Mouse (Mus musculus) forebrain, embryonic 13.5 days (tissue): ENCODE results near the gene Cbr4. TPM values are rescaled to one million over a fixed set of nuclear protein-coding genes. Genes with fewer than 3 reads are reported as not detected.

Source experiments
- ATAC-seq: fragments of 200-750 bp; cut with Nextera tagmentation; 2 replicates; pipeline ENCODE4 v1.8.0; 2017
- H3K27ac ChIP-seq: fragments of 300-500 bp; sonication (generic); 2 replicates; pipeline ENCODE4 v1.5.1; 2015; ENCODE audit warnings: inconsistent platforms, mild to moderate bottlenecking, moderate library complexity
- H3K27me3 ChIP-seq: fragments of 300-500 bp; sonication (generic); 2 replicates; pipeline ENCODE4 v1.6.1; 2015; ENCODE audit warnings: mild to moderate bottlenecking, inconsistent platforms
- H3K36me3 ChIP-seq: fragments of 300-500 bp; sonication (generic); 2 replicates; pipeline ENCODE4 v1.6.1; 2015; ENCODE audit warnings: mild to moderate bottlenecking, inconsistent platforms; ENCODE audit not compliant: poor library complexity, severe bottlenecking
- H3K4me1 ChIP-seq: fragments of 300-500 bp; sonication (generic); 2 replicates; pipeline ENCODE4 v1.6.1; 2015; ENCODE audit warnings: inconsistent platforms
- H3K4me2 ChIP-seq: fragments of 300-500 bp; sonication (generic); 2 replicates; pipeline ENCODE4 v1.6.1; 2015; ENCODE audit warnings: inconsistent platforms, mild to moderate bottlenecking, moderate library complexity
- H3K4me3 ChIP-seq: fragments of 300-500 bp; sonication (generic); 2 replicates; pipeline ENCODE4 v1.5.1; 2015; ENCODE audit warnings: mild to moderate bottlenecking, inconsistent platforms
- H3K9ac ChIP-seq: fragments of 300-500 bp; sonication (generic); 2 replicates; pipeline ENCODE4 v1.6.1; 2015; ENCODE audit warnings: mild to moderate bottlenecking, inconsistent platforms
- H3K9me3 ChIP-seq: fragments of 300-500 bp; sonication (generic); replicated peaks from 2 replicates; pipeline ENCODE4 v1.6.1; 2016; ENCODE audit warnings: inconsistent platforms
- WGBS: fragments of 180-500 bp; shearing (Covaris S2); methylation state at CpG from one replicate; pipeline ENCODE4 v1.1.7; 2015; 5-methylcytosine and 5-hydroxymethylcytosine counted together
- polyA plus RNA-seq: library from polyadenylated mRNA; unstranded; fragments of >200 nt; fragmentation: Nextera tagmentation; extraction: Ambion mirVana; gene quantifications from 2 replicates; pipeline ENCODE4 v1.2.1, GENCODE M21; 2015

Gene Cbr4
- polyA plus RNA-seq, 1 experiment from 2014 or later = 25.1 TPM

DNA sequence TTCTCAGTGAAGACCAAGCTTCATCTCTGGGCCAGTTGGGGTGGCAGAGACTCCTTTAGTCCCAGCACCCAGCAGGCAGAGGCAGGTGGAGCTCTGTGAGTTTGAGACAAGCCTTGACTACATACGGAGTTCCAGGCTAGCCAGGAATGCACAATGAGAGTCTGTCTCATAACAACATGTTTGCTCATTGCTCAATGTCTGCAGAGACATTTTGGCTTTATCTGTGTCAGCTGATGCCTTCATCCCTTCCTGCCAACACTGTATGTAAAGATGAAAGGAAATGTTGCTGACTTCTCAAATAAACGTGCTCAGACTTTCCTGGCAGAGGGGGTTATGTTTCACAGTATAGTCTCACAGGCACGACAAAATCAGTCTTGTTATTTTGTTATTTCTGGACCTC is 13.4 kb downstream of the Cbr4 start:
- WGBS = 87% methylated on average over 3 of the region's 3 CpGs
- ATAC-seq = no peak
- H3K9me3 ChIP-seq = no peaks in the 10 kb centered on the region
- H3K4me2 ChIP-seq = no peak overlapping the region
- no peak overlapping the region for H3K4me3 ChIP-seq
- peaks cover 24% of the 10 kb centered on the region for H3K36me3 ChIP-seq
- no peaks in the 10 kb centered on the region for H3K4me1 ChIP-seq
- H3K27me3 ChIP-seq = no peaks in the 10 kb centered on the region
- H3K27ac ChIP-seq = no peak overlapping the region
- no peak overlapping the region for H3K9ac ChIP-seq

DNA sequence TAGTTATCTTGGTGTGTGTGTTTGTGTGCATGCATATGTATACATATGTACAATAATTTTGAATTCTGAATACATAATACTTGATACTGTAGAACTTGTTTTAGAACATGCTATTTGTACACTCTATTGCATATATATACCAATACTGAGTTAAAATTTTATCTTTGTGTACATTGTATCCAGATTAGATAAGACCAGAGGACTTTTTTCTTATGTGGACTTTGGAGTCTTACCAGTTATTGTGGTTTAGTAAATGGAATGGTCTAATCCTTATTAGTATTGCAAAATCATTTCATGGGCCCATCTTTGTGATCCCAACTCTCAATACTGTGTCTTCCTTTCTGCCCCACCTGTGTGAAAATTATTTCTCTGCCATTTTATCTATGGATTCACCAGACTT is 14.7 kb downstream of the Cbr4 start:
- Histone ChIP-seq H3K27me3 (no peaks in the 10 kb centered on the region), H3K27ac (no peak overlapping the region), H3K4me2 (no peak overlapping the region), H3K9ac (no peak overlapping the region), H3K4me1 (no peaks in the 10 kb centered on the region), H3K36me3 (peaks cover 17% of the 10 kb centered on the region; the same call in 1 of the 2 replicates), H3K9me3 (no peaks in the 10 kb centered on the region), H3K4me3 (no peak overlapping the region)
- no peak for ATAC-seq

DNA sequence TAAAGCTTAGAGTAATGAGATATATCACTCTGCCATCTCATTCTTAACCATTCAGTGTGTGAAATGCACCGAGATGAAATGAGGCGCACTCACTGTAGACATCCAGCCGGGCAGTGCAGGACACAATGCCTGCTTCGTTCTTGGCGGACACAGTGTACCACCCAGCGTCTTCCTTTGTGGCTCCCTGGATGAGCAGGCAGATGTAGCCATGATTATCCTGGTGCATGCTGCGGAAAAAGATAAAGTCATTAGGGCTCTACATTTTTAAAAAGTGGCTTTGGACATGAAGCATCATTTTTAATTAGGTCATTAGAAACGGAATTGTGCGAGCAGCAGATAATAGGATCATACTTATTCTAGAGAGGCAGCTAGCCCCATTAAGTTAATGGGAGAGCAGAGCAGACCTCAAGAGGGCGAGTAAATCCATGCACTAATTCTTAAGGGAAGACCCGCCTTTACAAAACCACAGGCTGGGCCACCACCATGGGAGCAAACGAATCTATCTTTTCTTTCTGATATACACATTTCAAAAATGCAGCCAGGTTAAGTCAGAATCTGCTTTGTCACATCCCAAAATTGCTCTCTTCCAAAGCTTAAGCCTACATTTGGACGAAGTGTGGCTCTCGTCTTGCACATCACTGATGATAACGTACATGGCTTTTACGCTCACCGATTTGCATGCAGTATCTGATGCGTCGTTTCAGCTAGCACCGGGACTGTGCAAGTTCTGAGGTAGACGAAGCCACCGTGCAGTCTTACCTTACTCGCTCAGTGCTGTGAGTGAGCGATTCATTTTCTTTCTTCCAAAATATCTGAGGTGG is 27.8 kb downstream of the Cbr4 start:
- Histone ChIP-seq H3K9me3 (no peaks in the 10 kb centered on the region), H3K9ac (peak overlapping the region; percentile 37), H3K4me3 (peak overlapping the region; percentile 16), H3K27ac (peak overlapping the region; percentile 96), H3K4me1 (peaks cover 33% of the 10 kb centered on the region), H3K4me2 (peak overlapping the region; percentile 47), H3K27me3 (no peaks in the 10 kb centered on the region), H3K36me3 (peaks cover 28% of the 10 kb centered on the region)
- peak; percentile 67 for ATAC-seq
- WGBS = 39% methylated on average over 24 of the region's 24 CpGs

DNA sequence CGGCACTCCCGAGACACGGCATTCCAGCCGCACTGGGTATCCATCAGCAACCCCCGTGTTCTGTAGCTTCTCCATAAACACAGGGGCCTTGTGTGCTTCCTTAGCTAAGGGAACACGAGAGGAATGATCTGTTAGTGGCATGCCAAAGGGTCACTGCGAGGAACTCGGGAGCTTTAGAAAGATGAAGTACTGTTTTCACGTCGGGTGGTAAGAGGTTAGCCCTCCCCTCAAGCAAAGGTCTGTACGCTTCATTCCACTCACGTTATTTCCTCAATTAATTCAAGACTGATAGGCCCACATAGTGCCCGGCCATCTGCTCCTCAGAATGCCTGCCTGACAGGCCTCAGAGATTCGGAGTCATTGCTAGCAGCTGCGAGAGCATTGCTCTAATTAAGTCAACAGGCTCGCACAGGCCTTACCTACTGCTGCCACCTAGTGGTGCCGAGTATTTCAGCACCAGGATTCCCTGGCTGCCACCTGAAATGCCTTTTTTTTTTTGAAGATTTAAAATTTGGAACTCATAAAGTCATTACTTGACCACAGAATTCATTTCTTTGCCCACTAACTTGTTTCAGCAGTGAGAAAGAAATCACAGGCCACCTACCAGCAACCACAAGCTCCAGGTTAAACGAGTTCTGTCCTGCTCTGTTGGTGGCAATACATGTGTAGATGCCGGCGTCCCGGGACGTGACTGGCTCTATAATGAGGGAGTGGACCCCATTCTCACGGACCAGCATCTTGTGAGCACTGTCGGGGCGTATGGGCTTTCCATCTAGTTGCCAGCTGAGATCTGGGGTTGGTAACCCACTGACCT is 28.6 kb downstream of the Cbr4 start:
- peak overlapping the region; percentile 96 for H3K27ac ChIP-seq
- H3K4me3 ChIP-seq = peak overlapping the region; percentile 16
- no peaks in the 10 kb centered on the region for H3K9me3 ChIP-seq
- peak overlapping the region; percentile 32 for H3K9ac ChIP-seq
- H3K4me2 ChIP-seq = peak overlapping the region; percentile 47
- H3K27me3 ChIP-seq = no peaks in the 10 kb centered on the region
- peaks cover 33% of the 10 kb centered on the region for H3K4me1 ChIP-seq
- peak; percentile 93 for ATAC-seq
- whole genome bisulfite sequencing = 22% methylated on average over 25 of the region's 25 CpGs
- peaks cover 20% of the 10 kb centered on the region for H3K36me3 ChIP-seq

DNA sequence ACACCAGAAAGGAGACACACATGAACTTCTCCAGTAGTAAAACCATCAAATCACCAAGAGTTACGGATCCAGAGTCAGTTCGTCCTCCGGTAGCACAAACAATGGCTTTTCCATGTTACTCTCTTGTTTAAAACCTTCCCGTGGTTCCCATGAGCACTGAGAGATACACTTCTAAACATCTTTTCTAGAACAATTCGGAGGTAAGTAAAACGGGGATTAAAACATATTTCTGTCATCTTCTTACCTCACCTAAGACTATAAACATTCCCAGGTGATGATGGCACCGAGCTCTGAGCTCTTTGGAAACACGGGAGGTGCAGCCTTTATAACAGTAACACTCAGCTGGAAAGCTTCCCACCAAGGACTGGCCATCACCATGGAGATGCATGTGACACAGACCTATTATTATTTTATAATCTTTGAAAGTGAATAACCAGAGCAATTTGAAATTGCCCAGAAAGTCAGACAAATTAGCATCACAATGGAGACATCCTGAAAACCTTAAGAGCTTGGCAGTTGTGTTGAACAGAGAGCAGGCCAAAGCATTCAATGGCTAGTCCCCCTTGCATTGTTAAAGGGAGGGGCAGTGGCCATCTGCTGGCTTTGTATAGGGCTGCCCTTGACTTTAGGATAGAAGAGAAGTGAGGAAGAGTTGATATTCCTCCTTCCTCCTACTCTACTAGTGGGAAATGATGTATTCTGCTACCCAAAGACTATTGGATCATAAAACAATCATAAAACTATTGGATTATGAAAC is 29.4 kb downstream of the Cbr4 start:
- WGBS = 61% methylated on average over 8 of the region's 8 CpGs
- no peaks in the 10 kb centered on the region for H3K27me3 ChIP-seq
- no peak overlapping the region for H3K9ac ChIP-seq
- peak overlapping the region; percentile 84 for H3K27ac ChIP-seq
- H3K4me1 ChIP-seq = peaks cover 33% of the 10 kb centered on the region
- ATAC-seq = no peak
- H3K4me2 ChIP-seq = peak overlapping the region; percentile 27; the same call in 1 of the 2 replicates
- H3K4me3 ChIP-seq = no peak overlapping the region
- peaks cover 22% of the 10 kb centered on the region for H3K36me3 ChIP-seq
- no peaks in the 10 kb centered on the region for H3K9me3 ChIP-seq

DNA sequence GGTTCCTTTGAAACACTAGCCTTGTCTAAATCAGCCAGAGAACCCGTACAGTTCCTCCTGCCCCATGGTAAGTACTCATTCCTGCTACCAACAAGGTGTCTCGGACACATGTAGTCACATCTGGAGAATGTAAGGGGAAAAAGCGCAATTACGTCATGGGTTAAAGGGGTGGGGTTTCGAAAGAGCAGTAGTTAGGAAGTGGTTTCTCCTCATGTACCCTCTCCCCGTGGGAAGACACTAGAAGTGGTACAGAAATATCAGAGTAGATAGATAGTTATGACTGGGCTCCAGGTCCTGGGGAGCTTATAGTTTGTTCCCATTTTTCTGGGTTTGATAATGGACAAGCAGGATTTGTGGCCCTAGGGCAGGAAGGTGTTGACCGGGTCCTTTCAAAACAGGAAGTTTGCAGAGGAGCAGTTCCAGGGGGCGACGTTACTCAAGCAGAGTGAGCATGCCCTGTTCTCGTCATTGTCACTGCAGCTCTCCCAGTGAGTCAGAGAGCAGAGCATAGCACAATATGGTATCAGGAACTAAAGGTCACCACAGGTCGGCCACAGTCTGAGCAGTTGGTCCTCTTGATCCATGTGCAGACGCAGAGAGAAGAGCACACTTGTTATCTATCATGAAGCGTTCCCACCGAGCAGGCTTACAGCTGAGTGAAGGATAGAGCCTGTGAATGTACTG is 30.1 kb downstream of the Cbr4 start:
- H3K4me1 ChIP-seq = peaks cover 33% of the 10 kb centered on the region
- H3K9me3 ChIP-seq = no peaks in the 10 kb centered on the region
- H3K4me2 ChIP-seq = no peak overlapping the region
- 81% methylated on average over 14 of the region's 14 CpGs for WGBS
- H3K27me3 ChIP-seq = no peaks in the 10 kb centered on the region
- ATAC-seq = no peak
- H3K4me3 ChIP-seq = no peak overlapping the region
- H3K27ac ChIP-seq = peak overlapping the region; percentile 84
- H3K9ac ChIP-seq = no peak overlapping the region
- H3K36me3 ChIP-seq = peaks cover 20% of the 10 kb centered on the region

DNA sequence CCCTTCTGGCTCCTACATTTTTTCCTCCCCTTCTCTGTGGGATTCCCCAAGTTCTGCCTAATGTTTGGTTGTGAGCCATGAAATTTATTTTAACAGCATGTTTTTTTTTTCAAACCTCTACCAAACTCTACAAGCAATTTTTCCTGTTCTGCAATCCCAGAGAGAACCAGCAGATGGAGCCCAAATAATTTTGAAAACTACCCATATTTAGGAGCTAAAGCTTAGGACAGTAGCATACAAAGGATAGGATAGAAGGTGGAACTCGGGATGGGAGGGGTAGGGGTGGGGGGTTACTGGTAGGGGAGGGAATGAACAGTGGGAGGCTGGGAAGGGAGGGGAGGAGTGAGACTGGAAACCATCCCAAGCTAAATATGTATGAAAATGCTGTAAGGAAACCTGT is 34.6 kb downstream of the Cbr4 start:
- H3K27me3 ChIP-seq = no peaks in the 10 kb centered on the region
- no peak overlapping the region for H3K4me2 ChIP-seq
- peak; percentile 43; the same call in 1 of the 2 replicates for ATAC-seq
- H3K9ac ChIP-seq = no peak overlapping the region
- no peaks in the 10 kb centered on the region for H3K9me3 ChIP-seq
- H3K27ac ChIP-seq = no peak overlapping the region
- H3K4me1 ChIP-seq = peaks cover 8% of the 10 kb centered on the region
- WGBS = 18% methylated on average over 1 of the region's 1 CpGs
- peaks cover 29% of the 10 kb centered on the region for H3K36me3 ChIP-seq
- no peak overlapping the region for H3K4me3 ChIP-seq

DNA sequence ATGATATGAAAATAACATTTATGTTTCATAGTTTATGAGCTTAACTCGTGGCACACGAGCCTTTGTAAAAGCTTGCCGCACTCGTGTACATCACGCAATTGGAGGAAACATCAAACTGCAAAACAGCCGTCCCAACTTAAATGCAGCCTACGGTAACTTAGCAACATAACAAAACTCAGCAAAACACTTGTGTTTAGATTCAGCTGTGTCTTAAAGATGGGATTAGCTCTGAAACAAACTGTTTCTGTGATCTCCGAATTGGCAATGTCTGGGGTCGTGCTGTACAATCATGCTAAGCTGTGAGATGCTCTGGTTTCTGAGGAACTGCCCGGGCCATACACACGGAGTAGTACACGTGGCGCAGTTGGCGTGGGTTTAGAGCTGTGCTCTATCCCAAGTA is 39.5 kb downstream of the Cbr4 start:
- H3K27me3 ChIP-seq = no peaks in the 10 kb centered on the region
- no peak overlapping the region for H3K27ac ChIP-seq
- H3K4me1 ChIP-seq = no peaks in the 10 kb centered on the region
- H3K9me3 ChIP-seq = no peaks in the 10 kb centered on the region
- no peak overlapping the region for H3K4me2 ChIP-seq
- no peak overlapping the region for H3K9ac ChIP-seq
- 87% methylated on average over 14 of the region's 14 CpGs for WGBS
- H3K4me3 ChIP-seq = no peak overlapping the region
- peaks cover 47% of the 10 kb centered on the region for H3K36me3 ChIP-seq
- ATAC-seq = no peak

DNA sequence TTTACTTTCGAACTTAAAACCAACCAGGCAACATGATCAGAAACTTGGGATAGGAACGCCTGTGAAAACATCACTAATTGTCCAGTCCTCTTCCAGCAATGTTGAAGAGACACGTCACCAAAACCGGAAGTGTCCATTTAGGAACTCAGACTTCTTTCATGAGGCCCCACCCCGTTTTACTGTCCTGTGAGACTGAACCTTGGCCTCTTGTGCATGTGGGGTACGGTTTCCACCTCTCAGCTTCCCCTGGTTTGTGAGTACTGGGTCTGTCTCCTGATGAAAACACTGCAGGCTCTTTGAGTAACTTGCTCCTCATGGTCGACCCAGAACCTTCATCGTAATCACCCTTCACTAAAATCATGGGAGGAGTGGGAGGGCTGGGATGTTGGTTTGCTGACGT is 40.7 kb downstream of the Cbr4 start:
- Histone ChIP-seq H3K9ac (no peak overlapping the region), H3K4me1 (no peaks in the 10 kb centered on the region), H3K4me2 (no peak overlapping the region), H3K4me3 (no peak overlapping the region), H3K27me3 (no peaks in the 10 kb centered on the region), H3K36me3 (peaks cover 39% of the 10 kb centered on the region; the same call in 1 of the 2 replicates), H3K27ac (no peak overlapping the region), H3K9me3 (no peaks in the 10 kb centered on the region)
- no peak for ATAC-seq
- WGBS = 93% methylated on average over 9 of the region's 9 CpGs

DNA sequence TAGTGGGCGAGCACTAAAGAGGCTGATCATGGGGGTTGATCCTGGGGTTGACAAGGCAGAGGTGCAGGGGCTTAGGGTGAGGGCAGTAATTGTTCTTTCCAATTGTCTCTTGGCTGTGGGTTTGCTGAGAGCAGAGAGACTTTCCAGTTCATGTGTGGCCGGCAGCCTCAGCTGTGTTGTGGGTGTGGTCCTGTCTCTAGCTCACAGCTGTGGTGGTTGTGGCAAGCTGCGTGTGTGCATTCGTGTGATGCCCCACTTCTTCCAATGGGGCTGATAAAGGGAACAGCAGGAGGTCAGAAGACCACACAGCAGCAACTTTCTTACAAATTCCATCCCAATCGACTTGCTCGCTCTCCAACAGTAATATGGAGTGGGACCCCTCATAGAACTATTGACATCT is 41.1 kb downstream of the Cbr4 start:
- 79% methylated on average over 6 of the region's 6 CpGs for WGBS
- Histone ChIP-seq H3K27ac (no peak overlapping the region), H3K27me3 (no peaks in the 10 kb centered on the region), H3K9ac (no peak overlapping the region), H3K4me1 (no peaks in the 10 kb centered on the region), H3K4me3 (no peak overlapping the region), H3K4me2 (no peak overlapping the region), H3K9me3 (no peaks in the 10 kb centered on the region), H3K36me3 (peaks cover 39% of the 10 kb centered on the region; the same call in 1 of the 2 replicates)
- no peak for ATAC-seq

DNA sequence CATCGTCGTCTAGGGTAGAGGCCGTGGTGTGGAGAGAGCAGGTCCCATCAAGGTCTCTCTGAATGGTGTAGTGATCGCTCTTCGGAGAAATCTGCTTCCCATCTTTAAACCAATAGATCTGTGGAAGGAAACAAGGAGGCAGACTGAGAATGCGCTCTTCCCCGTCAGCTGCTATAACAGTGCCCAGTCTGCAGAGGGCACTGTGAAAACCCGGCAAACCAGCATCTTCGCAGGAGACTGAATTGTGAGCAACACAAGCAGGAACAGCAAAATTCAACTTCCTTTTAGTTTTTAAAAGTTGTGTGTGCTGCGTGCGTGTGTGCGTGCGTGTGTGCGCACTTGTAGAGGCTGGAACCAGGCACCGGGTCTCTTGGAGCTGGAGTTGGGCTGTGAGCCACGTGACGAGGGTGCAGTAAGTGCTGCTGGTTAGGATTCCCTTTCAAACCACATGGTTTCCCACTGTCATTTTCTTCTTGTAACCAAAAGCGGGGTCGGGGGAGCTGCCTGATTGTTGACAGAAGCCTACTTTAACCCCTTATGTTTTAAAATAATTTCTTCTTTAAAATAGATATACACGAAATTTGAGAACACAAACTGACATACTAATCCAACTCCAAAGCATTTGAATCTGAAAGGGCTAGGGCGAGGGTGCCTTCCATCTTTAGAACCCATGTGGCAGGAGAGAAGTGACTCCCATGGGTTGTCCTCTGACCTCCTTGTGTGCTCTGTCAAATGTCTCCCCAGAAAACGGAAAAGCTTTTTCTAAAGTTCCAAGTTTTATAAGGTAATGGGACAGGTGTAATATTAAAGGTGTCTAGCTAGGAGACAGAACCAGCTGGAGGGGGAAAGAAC is 44.6 kb downstream of the Cbr4 start:
- Histone ChIP-seq H3K27ac (no peak overlapping the region), H3K27me3 (no peaks in the 10 kb centered on the region), H3K4me1 (no peaks in the 10 kb centered on the region), H3K9ac (no peak overlapping the region), H3K9me3 (no peaks in the 10 kb centered on the region), H3K4me3 (no peak overlapping the region), H3K4me2 (no peak overlapping the region), H3K36me3 (peaks cover 46% of the 10 kb centered on the region)
- no peak for ATAC-seq
- WGBS = 77% methylated on average over 22 of the region's 22 CpGs
